Mouse (Mus musculus): ENCODE measurements around the gene Ybx3. TPM values are rescaled to one million over a fixed set of nuclear protein-coding genes. Genes with fewer than 3 reads are reported as not detected.

Ybx3 gene
- polyA plus RNA-seq (2014; fragmentation: Nextera tagmentation; extraction: Ambion mirVana) = 50.8 and 58.4 TPM in 2 replicates

GRCm38 (mm10) chr6:131388040-131389021 lies at the start of gene Ybx3:
Gene Ybx3, minus strand, starts transcription at chr6:131388476.
- no peaks in the 10 kb centered on the region for H3K9me3 ChIP-seq (replicated peaks; ENCODE audit: control insufficient read depth, low read length)
- no peaks in the 10 kb centered on the region for H3K27me3 ChIP-seq (ENCODE audit: control insufficient read depth, insufficient read depth, low read length)
- peak within 1 kb of the TSS; percentile 81 for H3K4me3 ChIP-seq (ENCODE audit: low read depth, low read length)
- H3K36me3 ChIP-seq (ENCODE audit: control insufficient read depth, insufficient read depth, low read length) = no peaks in the 10 kb centered on the region
- peak within 1 kb of the TSS; percentile 91 for H3K4me2 ChIP-seq
- H3K4me1 ChIP-seq (ENCODE audit: control insufficient read depth, insufficient read depth, low read length) = peaks cover 14% of the 10 kb centered on the region
- peak within 1 kb of the TSS; percentile 92 for H3K9ac ChIP-seq (ENCODE audit: low read depth, low read length)
- WGBS (ENCODE audit: insufficient replicate concordance) = under 1% methylated on average over 77 of the region's 107 CpGs
- ATAC-seq (replicated peaks; ENCODE audit: insufficient number of reproducible peaks, low FRiP score, low TSS enrichment) = peak; percentile 95
- H3K27ac ChIP-seq (ENCODE audit: low read depth, low read length) = peak within 1 kb of the TSS; percentile 90

GRCm38 (mm10) chr6:131436626-131437025 lies 48.4 kb upstream of the Ybx3 start:
- Histone ChIP-seq H3K4me3 (ENCODE audit: low read depth, low read length) (no peak overlapping the region), H3K9ac (ENCODE audit: low read depth, low read length) (no peak overlapping the region), H3K36me3 (ENCODE audit: control insufficient read depth, insufficient read depth, low read length) (no peaks in the 10 kb centered on the region), H3K9me3 (replicated peaks; ENCODE audit: control insufficient read depth, low read length) (0 out of 2 replicates have a peak, but pooled peaks cover 2% of the 10 kb centered on the region), H3K4me1 (ENCODE audit: control insufficient read depth, insufficient read depth, low read length) (no peaks in the 10 kb centered on the region), H3K27ac (ENCODE audit: low read depth, low read length) (no peak overlapping the region), H3K4me2 (no peak overlapping the region), H3K27me3 (ENCODE audit: control insufficient read depth, insufficient read depth, low read length) (peaks cover 10% of the 10 kb centered on the region)
- ATAC-seq (replicated peaks; ENCODE audit: insufficient number of reproducible peaks, low FRiP score, low TSS enrichment) = no peak

- H3K4me3 ChIP-seq (ENCODE audit: low read depth, low read length) = no peak overlapping the region
- H3K9me3 ChIP-seq (replicated peaks; ENCODE audit: control insufficient read depth, low read length) = no peaks in the 10 kb centered on the region
- peaks cover 10% of the 10 kb centered on the region for H3K27me3 ChIP-seq (ENCODE audit: control insufficient read depth, insufficient read depth, low read length)
Observed at GRCm38 (mm10) chr6:131434088-131434487, 45.8 kb upstream of the Ybx3 start.

GRCm38 (mm10) chr6:131433153-131434048 lies 45.1 kb upstream of the Ybx3 start:
- 8% methylated on average over 39 of the region's 39 CpGs for WGBS (ENCODE audit: insufficient replicate concordance)
- ATAC-seq (replicated peaks; ENCODE audit: insufficient number of reproducible peaks, low FRiP score, low TSS enrichment) = peak; percentile 52; the same call in 1 of the 2 replicates

More at GRCm38 (mm10) chr6:131434088-131434487, 45.8 kb upstream of the Ybx3 start:
- 35% methylated on average over 1 of the region's 1 CpGs for WGBS (ENCODE audit: insufficient replicate concordance)
- Histone ChIP-seq H3K4me2 (peak overlapping the region; percentile 90), H3K4me1 (ENCODE audit: control insufficient read depth, insufficient read depth, low read length) (no peaks in the 10 kb centered on the region), H3K9ac (ENCODE audit: low read depth, low read length) (peak overlapping the region; percentile 67; the same call in 1 of the 2 replicates), H3K27ac (ENCODE audit: low read depth, low read length) (no peak overlapping the region), H3K36me3 (ENCODE audit: control insufficient read depth, insufficient read depth, low read length) (no peaks in the 10 kb centered on the region)
- ATAC-seq (replicated peaks; ENCODE audit: insufficient number of reproducible peaks, low FRiP score, low TSS enrichment) = no peak

GRCm38 (mm10) chr6:131421572-131421971 lies 33.3 kb upstream of the Ybx3 start:
- H3K4me1 ChIP-seq (ENCODE audit: control insufficient read depth, insufficient read depth, low read length) = no peaks in the 10 kb centered on the region
- H3K27me3 ChIP-seq (ENCODE audit: control insufficient read depth, insufficient read depth, low read length) = no peaks in the 10 kb centered on the region
- no peaks in the 10 kb centered on the region for H3K36me3 ChIP-seq (ENCODE audit: control insufficient read depth, insufficient read depth, low read length)
- 47% methylated on average over 3 of the region's 3 CpGs for WGBS (ENCODE audit: insufficient replicate concordance)
- H3K9me3 ChIP-seq (replicated peaks; ENCODE audit: control insufficient read depth, low read length) = no peaks in the 10 kb centered on the region
- no peak overlapping the region for H3K4me3 ChIP-seq (ENCODE audit: low read depth, low read length)
- no peak overlapping the region for H3K4me2 ChIP-seq
- H3K9ac ChIP-seq (ENCODE audit: low read depth, low read length) = no peak overlapping the region
- no peak overlapping the region for H3K27ac ChIP-seq (ENCODE audit: low read depth, low read length)
- no peak for ATAC-seq (replicated peaks; ENCODE audit: insufficient number of reproducible peaks, low FRiP score, low TSS enrichment)

More at GRCm38 (mm10) chr6:131433153-131434048, 45.1 kb upstream of the Ybx3 start:
- Histone ChIP-seq H3K9me3 (replicated peaks; ENCODE audit: control insufficient read depth, low read length) (no peaks in the 10 kb centered on the region), H3K4me2 (peak overlapping the region; percentile 90), H3K4me3 (ENCODE audit: low read depth, low read length) (peak overlapping the region; percentile 50), H3K27ac (ENCODE audit: low read depth, low read length) (no peak overlapping the region), H3K4me1 (ENCODE audit: control insufficient read depth, insufficient read depth, low read length) (no peaks in the 10 kb centered on the region), H3K9ac (ENCODE audit: low read depth, low read length) (peak overlapping the region; percentile 67), H3K36me3 (ENCODE audit: control insufficient read depth, insufficient read depth, low read length) (no peaks in the 10 kb centered on the region), H3K27me3 (ENCODE audit: control insufficient read depth, insufficient read depth, low read length) (peaks cover 10% of the 10 kb centered on the region)

DNA sequence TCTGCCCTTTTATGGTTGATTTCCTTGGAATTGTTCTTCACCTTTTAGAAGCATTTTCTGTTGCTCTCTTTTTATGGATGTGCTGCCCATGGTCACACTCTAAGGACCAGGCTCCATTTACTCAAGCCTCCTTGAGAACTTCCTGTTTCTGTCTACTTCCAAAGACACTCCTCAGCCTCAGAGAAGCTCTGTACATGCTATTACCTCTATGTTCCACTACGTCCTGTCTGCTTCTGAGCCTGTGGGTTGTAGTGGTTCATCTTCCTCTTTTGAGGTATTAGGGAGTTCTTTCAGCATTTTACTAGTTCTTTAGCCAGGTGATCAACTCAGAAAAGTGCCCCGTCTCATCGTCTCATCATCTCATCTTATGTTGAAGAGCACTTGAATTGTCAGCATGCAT lies 31.3 kb upstream of the Ybx3 start:
- Histone ChIP-seq H3K4me1 (ENCODE audit: control insufficient read depth, insufficient read depth, low read length) (no peaks in the 10 kb centered on the region), H3K36me3 (ENCODE audit: control insufficient read depth, insufficient read depth, low read length) (no peaks in the 10 kb centered on the region), H3K4me3 (ENCODE audit: low read depth, low read length) (no peak overlapping the region), H3K27ac (ENCODE audit: low read depth, low read length) (no peak overlapping the region), H3K9me3 (replicated peaks; ENCODE audit: control insufficient read depth, low read length) (no peaks in the 10 kb centered on the region), H3K9ac (ENCODE audit: low read depth, low read length) (no peak overlapping the region), H3K4me2 (no peak overlapping the region), H3K27me3 (ENCODE audit: control insufficient read depth, insufficient read depth, low read length) (no peaks in the 10 kb centered on the region)
- 68% methylated on average over 3 of the region's 3 CpGs for WGBS (ENCODE audit: insufficient replicate concordance)
- no peak for ATAC-seq (replicated peaks; ENCODE audit: insufficient number of reproducible peaks, low FRiP score, low TSS enrichment)

DNA sequence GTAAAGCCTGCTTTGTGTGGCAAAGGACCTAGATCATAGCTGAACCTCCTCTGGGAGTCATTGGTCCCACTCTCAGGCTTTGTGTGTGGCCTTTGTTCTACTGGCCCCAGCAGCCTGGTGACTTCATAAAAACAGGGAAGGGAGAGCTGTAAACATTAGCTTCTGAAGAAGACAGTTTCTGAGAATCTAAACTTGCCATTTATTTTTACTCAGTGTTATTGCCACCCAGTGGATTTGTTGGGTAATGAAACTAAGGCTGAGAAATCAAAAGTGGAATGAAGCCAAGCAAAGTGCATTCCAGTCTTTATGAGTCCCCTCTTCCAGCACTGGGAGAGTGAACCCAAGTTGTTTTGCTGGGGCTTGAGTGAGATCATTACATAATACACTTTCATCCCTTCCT lies 30.5 kb upstream of the Ybx3 start:
- Histone ChIP-seq H3K27ac (ENCODE audit: low read depth, low read length) (no peak overlapping the region), H3K9me3 (replicated peaks; ENCODE audit: control insufficient read depth, low read length) (no peaks in the 10 kb centered on the region), H3K27me3 (ENCODE audit: control insufficient read depth, insufficient read depth, low read length) (no peaks in the 10 kb centered on the region), H3K36me3 (ENCODE audit: control insufficient read depth, insufficient read depth, low read length) (no peaks in the 10 kb centered on the region), H3K4me2 (no peak overlapping the region), H3K9ac (ENCODE audit: low read depth, low read length) (no peak overlapping the region), H3K4me3 (ENCODE audit: low read depth, low read length) (no peak overlapping the region), H3K4me1 (ENCODE audit: control insufficient read depth, insufficient read depth, low read length) (no peaks in the 10 kb centered on the region)
- ATAC-seq (replicated peaks; ENCODE audit: insufficient number of reproducible peaks, low FRiP score, low TSS enrichment) = no peak

DNA sequence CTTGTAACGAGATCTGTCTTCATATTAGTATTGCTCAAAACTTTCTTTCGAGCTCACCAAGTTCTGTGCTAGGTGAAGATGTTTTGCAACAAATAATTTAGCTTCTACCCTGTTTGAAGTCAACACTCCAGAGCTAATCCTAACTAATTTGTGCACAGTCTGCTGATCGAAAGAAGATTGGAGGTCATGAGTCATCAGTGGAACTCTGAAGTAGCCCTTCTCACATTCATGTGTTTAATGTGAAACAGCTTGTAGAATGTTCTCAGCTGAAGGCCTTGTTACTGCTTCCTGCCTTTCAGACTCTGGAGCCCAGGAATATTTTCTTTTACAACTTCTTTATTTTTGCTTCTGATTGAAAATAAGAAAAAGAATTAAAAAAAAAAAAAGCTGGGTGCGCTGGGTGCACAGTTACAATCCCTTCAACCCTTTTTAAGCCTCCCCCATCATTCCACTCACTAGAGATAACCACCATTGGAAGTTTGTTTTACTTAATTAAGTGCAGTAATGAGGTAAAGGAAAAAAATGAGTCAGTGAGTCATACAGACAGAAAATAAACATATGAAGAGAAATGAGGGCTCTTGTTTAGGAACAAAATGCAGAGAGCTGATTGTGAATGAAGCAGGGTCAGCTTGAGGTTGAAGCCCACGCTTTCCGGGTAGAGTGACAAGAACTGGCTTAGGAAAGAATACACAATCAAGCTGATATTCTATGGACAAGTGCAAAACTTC lies 23.0 kb upstream of the Ybx3 start:
- WGBS (ENCODE audit: insufficient replicate concordance) = 66% methylated on average over 6 of the region's 6 CpGs
- no peak overlapping the region for H3K4me2 ChIP-seq
- no peaks in the 10 kb centered on the region for H3K9me3 ChIP-seq (replicated peaks; ENCODE audit: control insufficient read depth, low read length)
- 0 out of 2 replicates have a peak overlapping the region, but pooled peaks have one; percentile 46 for H3K27ac ChIP-seq (ENCODE audit: low read depth, low read length)
- no peak for ATAC-seq (replicated peaks; ENCODE audit: insufficient number of reproducible peaks, low FRiP score, low TSS enrichment)
- no peak overlapping the region for H3K4me3 ChIP-seq (ENCODE audit: low read depth, low read length)
- no peaks in the 10 kb centered on the region for H3K36me3 ChIP-seq (ENCODE audit: control insufficient read depth, insufficient read depth, low read length)
- H3K9ac ChIP-seq (ENCODE audit: low read depth, low read length) = no peak overlapping the region
- H3K27me3 ChIP-seq (ENCODE audit: control insufficient read depth, insufficient read depth, low read length) = no peaks in the 10 kb centered on the region
- H3K4me1 ChIP-seq (ENCODE audit: control insufficient read depth, insufficient read depth, low read length) = no peaks in the 10 kb centered on the region
